Mouse (Mus musculus) liver, postnatal 0 days (tissue): ENCODE results near the gene Nkiras2.

Experiments
- CTCF ChIP-seq: sonication (generic); IDR thresholded peaks from 2 replicates; pipeline ENCODE4 v1.5.1; 2016; ENCODE audit warnings: antibody characterized with exemption, low read depth
- EP300 ChIP-seq: IDR thresholded peaks from 2 replicates; pipeline ENCODE4 v1.6.1; 2016; ENCODE audit warnings: antibody characterized with exemption, low read depth, mild to moderate bottlenecking

DNA sequence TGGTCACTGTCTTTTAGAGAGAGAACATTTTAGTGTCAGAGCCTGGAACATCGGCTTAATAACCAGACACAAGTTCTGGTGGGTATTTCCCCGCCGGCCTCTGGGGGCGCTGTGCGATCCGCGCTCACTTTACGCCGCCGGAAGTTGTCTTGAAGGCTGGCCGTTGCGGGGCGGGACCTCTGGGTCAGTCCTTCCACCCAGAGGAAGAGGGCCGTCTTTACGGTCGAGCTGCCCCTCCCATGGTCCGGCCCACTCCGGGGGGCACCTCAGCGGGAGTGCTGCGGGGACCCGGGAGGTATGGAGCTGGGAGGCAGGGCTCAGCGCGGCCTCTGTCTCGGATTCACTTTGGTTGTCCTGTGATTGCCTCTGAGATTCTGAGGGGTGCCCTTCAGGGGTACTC is 3.7 kb downstream of the Nkiras2 start:
- TF ChIP-seq CTCF, result peak; percentile 98
- TF ChIP-seq EP300, result peak; percentile 78
